Mouse (Mus musculus) leukemia stem cell, adult 10-12 weeks (primary cell): Measurements from ENCODE around the gene Mmrn1. TPM values are rescaled to one million over a fixed set of nuclear protein-coding genes. Genes with fewer than 3 reads are reported as not detected.

Experiments
- polyA plus RNA-seq: library from polyadenylated mRNA; stranded (reverse); fragments of >175 nt; gene quantifications from 2 replicates; pipeline ENCODE4 v1.2.3, GENCODE M21; 2012; ENCODE audit warnings: low replicate concordance

Gene Mmrn1
- not detected in 2 replicates for polyA plus RNA-seq

GRCm38 (mm10) chr6:60924676-60925075 lies at the start of gene Mmrn1:
TSS of gene Mmrn1 (plus strand) at chr6:60924976.

Other genes starting within 250 kb of the Mmrn1 start
- gene Snca, start 95.1 kb upstream of the Mmrn1 start, polyA plus RNA-seq: 13.1 and 20.4 TPM in 2 replicates